Mouse (Mus musculus): Measurements from ENCODE around the gene Dnajb6.

Gene Dnajb6

GRCm38 (mm10) chr5:29848091-29848490, 112.6 kb downstream of the Dnajb6 start:
- DNase-seq (ENCODE audit: low spot score): no peak

DNA sequence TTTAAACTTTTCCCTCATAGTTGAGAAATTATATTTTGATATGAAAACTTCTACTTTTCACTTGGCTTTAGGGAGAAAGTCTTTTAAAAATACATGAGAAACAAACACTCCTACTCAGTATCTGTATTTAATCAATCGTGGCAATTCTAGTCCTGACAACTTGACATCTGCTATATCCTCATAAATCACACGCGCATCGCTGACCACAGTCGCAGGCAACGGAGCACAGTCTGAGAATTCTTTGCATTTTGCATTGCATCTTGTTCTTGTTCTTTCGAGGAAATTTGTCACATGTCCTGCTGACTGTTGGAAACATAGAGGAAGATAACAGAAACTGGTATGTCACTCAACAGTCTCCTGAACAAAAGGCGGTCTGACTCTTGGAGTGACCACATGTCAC, 116.9 kb downstream of the Dnajb6 start:
- no peak for DNase-seq (ENCODE audit: low spot score)

- no peak for DNase-seq (ENCODE audit: low spot score)
These were observed 117.5 kb downstream of the Dnajb6 start for GRCm38 (mm10) chr5:29853035-29853434.

DNA sequence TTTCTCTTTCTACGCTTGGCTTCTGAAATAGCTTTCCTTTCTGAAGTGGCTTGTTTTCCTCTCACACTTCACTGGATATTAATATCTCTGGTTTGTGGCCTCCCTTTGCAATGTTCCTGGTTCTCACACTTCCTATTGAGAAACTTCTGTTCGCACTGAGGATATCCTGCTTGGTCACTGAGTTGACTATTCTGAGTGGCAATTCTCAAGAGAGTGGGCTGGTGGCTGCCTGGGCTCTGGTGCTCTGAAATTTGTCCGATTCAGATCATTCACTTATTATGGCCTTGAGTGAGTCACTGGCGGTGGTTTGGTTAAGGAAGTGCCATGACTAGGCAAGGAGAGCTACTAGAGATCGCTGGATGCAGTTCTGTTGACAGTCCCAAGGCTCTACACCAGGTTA, 118.9 kb downstream of the Dnajb6 start:
- no peak for DNase-seq (ENCODE audit: low spot score)

DNA sequence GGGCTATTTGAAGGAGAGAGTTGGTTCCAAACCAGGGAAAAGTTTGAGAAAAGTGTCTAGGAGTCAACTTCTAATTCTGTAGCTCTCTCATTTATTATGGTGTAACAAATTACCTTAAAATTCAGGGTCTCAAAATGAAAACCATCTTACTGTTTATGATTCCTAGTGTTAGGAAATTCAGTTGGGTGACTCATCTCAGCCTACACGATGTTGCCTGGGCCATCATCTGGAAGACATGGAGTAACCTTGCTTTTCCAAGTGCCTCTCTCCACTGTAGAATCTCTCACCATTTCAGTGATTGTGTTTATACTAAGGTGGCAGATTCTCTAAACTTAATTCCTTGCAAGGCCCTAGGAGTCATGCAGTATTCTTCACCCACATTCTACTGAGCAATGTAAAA, 119.5 kb downstream of the Dnajb6 start:
- no peak for DNase-seq (ENCODE audit: low spot score)

DNA sequence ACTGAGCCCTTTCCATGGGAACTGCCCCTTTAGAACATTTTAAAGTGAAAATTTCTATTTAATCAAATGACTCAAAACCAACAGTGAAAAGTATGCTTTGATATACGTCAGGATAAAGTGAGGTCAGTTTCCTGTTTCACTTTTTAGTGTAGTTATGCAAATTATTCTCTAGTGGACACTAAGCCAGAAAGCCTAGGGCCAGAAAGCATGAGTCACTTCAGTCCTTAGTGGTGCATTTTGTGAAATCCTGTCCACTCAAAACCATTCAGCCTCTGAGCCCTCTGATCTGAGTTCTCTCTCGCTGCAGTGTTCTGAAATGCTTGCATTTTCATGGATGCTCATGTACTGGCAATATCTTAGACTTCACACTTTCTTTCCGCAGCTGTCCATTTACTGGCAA, 126.0 kb downstream of the Dnajb6 start:
- no peak for DNase-seq (ENCODE audit: low spot score)

- DNase-seq (ENCODE audit: low spot score): no peak
These were observed 126.9 kb downstream of the Dnajb6 start for GRCm38 (mm10) chr5:29862388-29862787.

- DNase-seq (ENCODE audit: low spot score): no peak
These were observed 128.8 kb downstream of the Dnajb6 start for GRCm38 (mm10) chr5:29864291-29864737.

GRCm38 (mm10) chr5:29864994-29865393, 129.5 kb downstream of the Dnajb6 start:
- no peak for DNase-seq (ENCODE audit: low spot score)
